Mouse (Mus musculus): ENCODE results near the gene Prkcb. TPM values are rescaled to one million over a fixed set of nuclear protein-coding genes. Genes with fewer than 3 reads are reported as not detected.

Gene Prkcb
- polyA plus RNA-seq, 1 experiment = 6.1 TPM

DNA sequence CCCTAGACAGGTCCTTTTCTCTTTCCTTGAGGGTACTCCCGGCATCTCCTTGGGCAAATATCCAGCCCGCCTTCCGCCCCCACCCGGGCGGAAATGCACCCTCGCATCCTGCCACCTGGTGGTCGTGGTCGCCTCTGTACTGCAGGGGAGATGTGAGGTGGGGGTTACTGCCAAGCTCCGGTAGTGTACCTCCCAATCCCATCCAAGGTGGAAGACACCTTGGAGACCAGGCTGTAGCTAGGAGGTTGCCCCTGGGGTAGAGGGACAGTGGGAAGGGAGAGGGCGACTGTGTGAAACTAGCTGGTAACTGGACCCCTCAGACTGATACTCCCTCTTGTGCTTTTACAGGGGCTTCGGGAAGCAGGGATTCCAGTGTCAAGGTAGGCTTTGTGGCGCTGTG is 1.6 kb downstream of the Prkcb start:
- no peak for TF ChIP-seq POLR2A (IDR thresholded peaks at IDR 0.05; ENCODE audit: low read depth, low read length)
- TF ChIP-seq CTCF (conservative IDR thresholded peaks at IDR 0.05; ENCODE audit: insufficient read depth, insufficient read length, low read depth, low read length) = no peak
- Histone ChIP-seq H3K27me3 (replicated peaks; ENCODE audit: control insufficient read depth, insufficient read depth, low read length) (no peaks in the 10 kb centered on the region; the same call in none of the 2 replicates), H3K4me3 (ENCODE audit: insufficient read depth, low read depth, low read length) (no peak overlapping the region), H3K27ac (ENCODE audit: insufficient read depth, low read depth, low read length) (no peak overlapping the region), H3K4me1 (ENCODE audit: control insufficient read depth, insufficient read depth, low read length) (no peaks in the 10 kb centered on the region), H3K36me3 (ENCODE audit: control insufficient read depth, insufficient read depth, low read length) (no peaks in the 10 kb centered on the region)
- WGBS = 13% methylated on average over 12 of the region's 12 CpGs
- no peak for DNase-seq

DNA sequence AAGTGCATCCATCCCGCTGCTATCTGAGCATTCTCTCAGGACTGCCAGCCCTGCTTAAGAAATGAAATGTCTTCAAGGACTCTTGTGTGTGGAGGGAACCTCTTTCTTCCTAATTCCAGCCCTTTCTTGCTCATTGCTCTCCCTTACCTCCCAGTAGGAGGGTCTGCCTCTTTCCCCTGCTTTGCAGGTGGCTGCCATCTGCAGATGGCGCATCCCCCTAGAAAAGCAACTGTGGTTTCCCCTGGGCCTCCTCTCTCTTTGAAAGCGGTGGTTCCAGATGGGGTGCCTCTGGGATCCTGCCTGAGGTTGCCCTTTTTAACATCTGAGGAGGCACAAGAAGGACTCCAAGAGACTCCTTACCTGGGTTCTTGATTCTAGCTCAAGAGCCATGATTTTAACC is 2.2 kb downstream of the Prkcb start:
- Histone ChIP-seq H3K36me3 (ENCODE audit: control insufficient read depth, insufficient read depth, low read length) (no peaks in the 10 kb centered on the region), H3K27ac (ENCODE audit: insufficient read depth, low read depth, low read length) (no peak overlapping the region), H3K27me3 (replicated peaks; ENCODE audit: control insufficient read depth, insufficient read depth, low read length) (no peaks in the 10 kb centered on the region; the same call in none of the 2 replicates), H3K4me3 (ENCODE audit: insufficient read depth, low read depth, low read length) (no peak overlapping the region), H3K4me1 (ENCODE audit: control insufficient read depth, insufficient read depth, low read length) (no peaks in the 10 kb centered on the region)
- WGBS = 75% methylated on average over 3 of the region's 3 CpGs
- TF ChIP-seq CTCF (conservative IDR thresholded peaks at IDR 0.05; ENCODE audit: insufficient read depth, insufficient read length, low read depth, low read length) (no peak), POLR2A (IDR thresholded peaks at IDR 0.05; ENCODE audit: low read depth, low read length) (no peak)
- DNase-seq = no peak

DNA sequence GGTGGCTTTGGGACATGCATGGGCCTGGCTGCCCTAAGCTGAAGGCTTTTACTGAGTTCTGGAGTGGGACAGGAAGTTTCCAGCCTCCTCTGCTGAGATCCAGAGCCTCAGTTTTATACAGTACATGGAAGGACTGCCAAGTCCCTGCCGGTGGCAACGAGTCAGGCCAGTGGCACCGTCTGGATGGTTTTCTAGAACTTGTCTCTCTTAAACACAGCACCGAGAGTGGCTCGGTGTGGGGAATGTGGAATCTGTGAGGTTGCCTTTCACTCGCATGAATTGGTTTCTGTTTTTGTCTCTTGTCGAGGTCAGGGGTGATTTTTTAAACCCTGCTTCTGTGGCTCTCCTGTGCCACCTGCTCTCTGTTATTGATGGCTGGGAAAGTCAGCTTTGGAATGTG is 3.6 kb downstream of the Prkcb start:
- TF ChIP-seq POLR2A (IDR thresholded peaks at IDR 0.05; ENCODE audit: low read depth, low read length) = no peak
- no peak for TF ChIP-seq CTCF (conservative IDR thresholded peaks at IDR 0.05; ENCODE audit: insufficient read depth, insufficient read length, low read depth, low read length)
- WGBS = 45% methylated on average over 7 of the region's 7 CpGs
- no peaks in the 10 kb centered on the region for H3K4me1 ChIP-seq (ENCODE audit: control insufficient read depth, insufficient read depth, low read length)
- DNase-seq = no peak
- no peak overlapping the region for H3K27ac ChIP-seq (ENCODE audit: insufficient read depth, low read depth, low read length)
- no peaks in the 10 kb centered on the region for H3K36me3 ChIP-seq (ENCODE audit: control insufficient read depth, insufficient read depth, low read length)
- H3K4me3 ChIP-seq (ENCODE audit: insufficient read depth, low read depth, low read length) = no peak overlapping the region
- no peaks in the 10 kb centered on the region; the same call in none of the 2 replicates for H3K27me3 ChIP-seq (replicated peaks; ENCODE audit: control insufficient read depth, insufficient read depth, low read length)

DNA sequence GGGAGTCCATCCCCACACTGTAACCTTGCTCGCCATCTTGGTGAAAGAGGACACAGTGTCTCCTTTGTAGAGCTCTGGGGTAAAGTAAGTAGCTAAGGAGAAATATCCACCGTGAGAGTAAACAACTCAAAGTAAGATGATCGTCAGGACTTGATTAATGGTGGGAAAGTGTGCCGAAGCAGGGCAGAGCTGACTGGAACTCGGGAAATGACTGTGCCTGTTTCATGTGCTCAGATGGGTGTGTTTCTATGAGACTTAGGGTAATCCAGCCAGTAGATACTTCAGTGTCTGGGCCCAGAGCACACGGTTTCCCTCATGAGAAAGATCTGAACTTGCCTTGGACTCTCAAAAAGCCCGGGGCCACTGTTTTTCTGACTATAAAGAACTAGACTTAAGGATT is 5.6 kb downstream of the Prkcb start:
- no peak overlapping the region for H3K27ac ChIP-seq (ENCODE audit: insufficient read depth, low read depth, low read length)
- no peaks in the 10 kb centered on the region for H3K4me1 ChIP-seq (ENCODE audit: control insufficient read depth, insufficient read depth, low read length)
- WGBS = 47% methylated on average over 7 of the region's 7 CpGs
- no peaks in the 10 kb centered on the region; the same call in 1 of the 2 replicates for H3K27me3 ChIP-seq (replicated peaks; ENCODE audit: control insufficient read depth, insufficient read depth, low read length)
- H3K36me3 ChIP-seq (ENCODE audit: control insufficient read depth, insufficient read depth, low read length) = no peaks in the 10 kb centered on the region
- TF ChIP-seq POLR2A (IDR thresholded peaks at IDR 0.05; ENCODE audit: low read depth, low read length) = no peak
- no peak for TF ChIP-seq CTCF (conservative IDR thresholded peaks at IDR 0.05; ENCODE audit: insufficient read depth, insufficient read length, low read depth, low read length)
- no peak overlapping the region for H3K4me3 ChIP-seq (ENCODE audit: insufficient read depth, low read depth, low read length)
- no peak for DNase-seq

DNA sequence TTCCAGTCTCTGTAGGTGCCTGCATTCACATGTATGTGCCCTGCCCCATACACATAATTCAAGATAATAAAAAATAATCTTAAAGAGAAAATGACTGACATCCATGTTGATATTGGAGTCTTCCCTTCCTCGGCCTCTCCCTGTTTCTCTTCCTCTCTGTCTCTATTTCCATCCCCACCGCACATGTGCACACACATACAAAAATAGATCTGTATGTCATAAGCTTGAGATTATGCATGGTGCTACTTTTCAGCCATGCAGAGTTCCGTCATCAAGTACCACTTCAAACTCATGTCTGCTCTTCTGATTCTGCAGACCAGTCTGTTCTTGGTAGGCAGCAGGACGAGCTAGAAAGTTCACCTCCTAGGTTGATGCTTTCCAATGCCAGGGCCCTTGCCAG is 6.8 kb downstream of the Prkcb start:
- H3K27me3 ChIP-seq (replicated peaks; ENCODE audit: control insufficient read depth, insufficient read depth, low read length) = no peaks in the 10 kb centered on the region
- no peak overlapping the region for H3K27ac ChIP-seq (ENCODE audit: insufficient read depth, low read depth, low read length)
- no peak for DNase-seq
- TF ChIP-seq CTCF (conservative IDR thresholded peaks at IDR 0.05; ENCODE audit: insufficient read depth, insufficient read length, low read depth, low read length) (no peak), POLR2A (IDR thresholded peaks at IDR 0.05; ENCODE audit: low read depth, low read length) (no peak)
- WGBS = 85% methylated on average over 4 of the region's 4 CpGs
- no peaks in the 10 kb centered on the region for H3K4me1 ChIP-seq (ENCODE audit: control insufficient read depth, insufficient read depth, low read length)
- no peak overlapping the region for H3K4me3 ChIP-seq (ENCODE audit: insufficient read depth, low read depth, low read length)
- no peaks in the 10 kb centered on the region for H3K36me3 ChIP-seq (ENCODE audit: control insufficient read depth, insufficient read depth, low read length)

DNA sequence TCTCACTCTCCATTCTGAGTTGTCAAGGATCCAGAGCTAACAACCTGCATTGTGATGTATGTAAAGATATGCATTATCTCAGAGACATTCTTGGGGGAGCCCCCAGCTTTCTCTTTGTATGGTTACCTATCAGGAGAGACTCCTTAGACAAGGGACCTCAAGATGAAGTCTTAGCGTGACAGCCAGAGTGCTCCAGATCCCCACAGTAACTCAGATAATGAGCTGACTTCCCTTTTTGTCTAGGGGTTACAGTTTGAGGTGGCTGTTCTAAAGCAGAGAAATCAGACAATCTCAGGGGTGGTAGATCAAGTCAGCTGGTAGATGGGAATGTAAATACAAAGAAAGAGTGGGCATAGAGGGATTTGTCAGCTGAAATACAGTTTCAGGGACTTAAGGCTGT is 7.8 kb downstream of the Prkcb start:
- WGBS = 71% methylated on average over 1 of the region's 1 CpGs
- H3K36me3 ChIP-seq (ENCODE audit: control insufficient read depth, insufficient read depth, low read length) = no peaks in the 10 kb centered on the region
- no peaks in the 10 kb centered on the region for H3K4me1 ChIP-seq (ENCODE audit: control insufficient read depth, insufficient read depth, low read length)
- H3K27me3 ChIP-seq (replicated peaks; ENCODE audit: control insufficient read depth, insufficient read depth, low read length) = no peaks in the 10 kb centered on the region
- no peak for DNase-seq
- H3K27ac ChIP-seq (ENCODE audit: insufficient read depth, low read depth, low read length) = no peak overlapping the region
- TF ChIP-seq POLR2A (IDR thresholded peaks at IDR 0.05; ENCODE audit: low read depth, low read length) (no peak), CTCF (conservative IDR thresholded peaks at IDR 0.05; ENCODE audit: insufficient read depth, insufficient read length, low read depth, low read length) (no peak)
- no peak overlapping the region for H3K4me3 ChIP-seq (ENCODE audit: insufficient read depth, low read depth, low read length)

DNA sequence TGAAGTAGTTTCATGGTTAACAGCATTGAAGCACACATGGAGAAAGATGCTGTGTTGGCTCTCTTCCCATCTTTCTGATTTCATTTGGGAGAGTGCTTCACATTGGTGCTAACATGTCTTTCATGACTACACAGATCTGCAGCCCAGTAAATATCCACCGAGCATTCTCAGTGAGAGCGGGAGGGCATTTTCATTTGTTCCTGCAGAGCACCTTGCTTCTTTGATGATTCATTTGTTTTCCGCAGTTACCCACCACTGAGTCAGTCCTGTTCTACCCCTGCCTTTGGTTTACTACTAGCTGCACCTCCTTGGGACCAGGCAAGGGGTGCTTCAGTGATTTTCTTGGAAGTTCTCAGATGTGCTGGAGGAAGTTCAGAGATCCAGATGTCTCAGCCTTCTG is 8.3 kb downstream of the Prkcb start:
- H3K4me1 ChIP-seq (ENCODE audit: control insufficient read depth, insufficient read depth, low read length) = no peaks in the 10 kb centered on the region
- DNase-seq = no peak
- WGBS = 82% methylated on average over 3 of the region's 3 CpGs
- no peaks in the 10 kb centered on the region for H3K27me3 ChIP-seq (replicated peaks; ENCODE audit: control insufficient read depth, insufficient read depth, low read length)
- TF ChIP-seq POLR2A (IDR thresholded peaks at IDR 0.05; ENCODE audit: low read depth, low read length) (no peak), CTCF (conservative IDR thresholded peaks at IDR 0.05; ENCODE audit: insufficient read depth, insufficient read length, low read depth, low read length) (no peak)
- H3K36me3 ChIP-seq (ENCODE audit: control insufficient read depth, insufficient read depth, low read length) = no peaks in the 10 kb centered on the region
- H3K27ac ChIP-seq (ENCODE audit: insufficient read depth, low read depth, low read length) = no peak overlapping the region
- no peak overlapping the region for H3K4me3 ChIP-seq (ENCODE audit: insufficient read depth, low read depth, low read length)

DNA sequence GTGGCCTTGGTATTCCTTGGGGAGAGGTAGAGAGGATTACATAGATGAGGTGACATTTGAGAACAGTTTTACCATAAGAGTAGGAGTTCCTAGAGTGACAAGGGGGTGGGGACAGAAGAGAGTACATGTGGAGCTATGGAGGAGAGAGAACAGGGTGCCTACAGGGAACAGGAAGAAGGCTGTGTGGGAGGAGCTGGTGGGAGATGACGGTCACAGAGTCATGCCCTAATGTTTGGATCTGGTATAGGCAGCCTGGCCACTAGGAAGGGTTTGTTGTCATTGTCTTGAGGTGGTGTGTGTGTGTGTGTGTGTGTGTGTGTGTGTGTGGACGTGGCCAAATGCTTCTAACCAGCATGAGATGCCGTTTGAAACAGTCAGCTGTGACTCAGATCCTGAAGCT is 9.1 kb downstream of the Prkcb start:
- no peak for DNase-seq
- no peaks in the 10 kb centered on the region for H3K36me3 ChIP-seq (ENCODE audit: control insufficient read depth, insufficient read depth, low read length)
- WGBS = 38% methylated on average over 3 of the region's 3 CpGs

More for the DNA sequence above, 9.1 kb downstream of the Prkcb start:
- Histone ChIP-seq H3K27me3 (replicated peaks; ENCODE audit: control insufficient read depth, insufficient read depth, low read length) (no peaks in the 10 kb centered on the region), H3K4me3 (ENCODE audit: insufficient read depth, low read depth, low read length) (no peak overlapping the region), H3K4me1 (ENCODE audit: control insufficient read depth, insufficient read depth, low read length) (no peaks in the 10 kb centered on the region), H3K27ac (ENCODE audit: insufficient read depth, low read depth, low read length) (no peak overlapping the region)
- TF ChIP-seq CTCF (conservative IDR thresholded peaks at IDR 0.05; ENCODE audit: insufficient read depth, insufficient read length, low read depth, low read length) (no peak), POLR2A (IDR thresholded peaks at IDR 0.05; ENCODE audit: low read depth, low read length) (no peak)
